Mouse (Mus musculus) CD4-positive, CD25-positive, alpha-beta regulatory T cell, adult 2 months (primary cell): ENCODE data around the gene Grid1.

Experiments used
- DNase-seq: peaks from one replicate; pipeline ENCODE4 v3.0.0-alpha.2; 2012; ENCODE audit warnings: low read depth, low spot score

Gene Grid1

GRCm38 (mm10) chr14:34829831-34830230, 9.9 kb downstream of the Grid1 start:
- no peak for DNase-seq

GRCm38 (mm10) chr14:34837145-34837544, 17.2 kb downstream of the Grid1 start:
- no peak for DNase-seq

GRCm38 (mm10) chr14:34838999-34839398, 19.1 kb downstream of the Grid1 start:
- no peak for DNase-seq

- no peak for DNase-seq
Observed at GRCm38 (mm10) chr14:34839898-34840297, 20.0 kb downstream of the Grid1 start.

- DNase-seq = no peak
Observed at GRCm38 (mm10) chr14:34843579-34843978, 23.7 kb downstream of the Grid1 start.

- no peak for DNase-seq
Observed at GRCm38 (mm10) chr14:34844166-34844565, 24.3 kb downstream of the Grid1 start.

- no peak for DNase-seq
Observed at GRCm38 (mm10) chr14:34846799-34847198, 26.9 kb downstream of the Grid1 start.

GRCm38 (mm10) chr14:34847625-34848024, 27.7 kb downstream of the Grid1 start:
- no peak for DNase-seq

- no peak for DNase-seq
Observed at GRCm38 (mm10) chr14:34860891-34861780, 41.2 kb downstream of the Grid1 start.

GRCm38 (mm10) chr14:34867266-34867665, 47.4 kb downstream of the Grid1 start:
- no peak for DNase-seq

GRCm38 (mm10) chr14:34868513-34869260, 48.8 kb downstream of the Grid1 start:
- DNase-seq = no peak

GRCm38 (mm10) chr14:34879996-34880395, 60.1 kb downstream of the Grid1 start:
- no peak for DNase-seq

GRCm38 (mm10) chr14:34880431-34881421, 60.8 kb downstream of the Grid1 start:
- DNase-seq = no peak

- no peak for DNase-seq
Observed at GRCm38 (mm10) chr14:34884194-34884593, 64.3 kb downstream of the Grid1 start.

GRCm38 (mm10) chr14:34884611-34885010, 64.7 kb downstream of the Grid1 start:
- no peak for DNase-seq

GRCm38 (mm10) chr14:34891769-34892532, 72.0 kb downstream of the Grid1 start:
- no peak for DNase-seq

GRCm38 (mm10) chr14:34896253-34896982, 76.5 kb downstream of the Grid1 start:
- no peak for DNase-seq

GRCm38 (mm10) chr14:34903854-34904253, 83.9 kb downstream of the Grid1 start:
- no peak for DNase-seq

- no peak for DNase-seq
Observed at GRCm38 (mm10) chr14:34905697-34906096, 85.8 kb downstream of the Grid1 start.

GRCm38 (mm10) chr14:34908366-34908765, 88.5 kb downstream of the Grid1 start:
- no peak for DNase-seq
